Mouse (Mus musculus) C2C12 (cell line): Measurements from ENCODE around the gene Gli1. TPM values are rescaled to one million over a fixed set of nuclear protein-coding genes. Genes with fewer than 3 reads are reported as not detected.
"Not testable (repeated sequence)": the region's sequence is repeated elsewhere in the genome, so short reads cannot be mapped to it uniquely, and the experiment has no call there.

Experiments used
- H3K27me3 ChIP-seq: one replicate; pipeline ENCODE4 v1.6.1; 2011; ENCODE audit not compliant: control insufficient read depth, insufficient read depth, insufficient read length
- H3K36me3 ChIP-seq: one replicate; pipeline ENCODE4 v1.6.1; 2011; ENCODE audit not compliant: control insufficient read depth, insufficient read depth
- H3K4me3 ChIP-seq: one replicate; pipeline ENCODE4 v1.5.1; 2011; ENCODE audit warnings: mild to moderate bottlenecking, control low read depth; ENCODE audit not compliant: poor library complexity, insufficient read depth, severe bottlenecking
- H3K79me2 ChIP-seq: one replicate; pipeline ENCODE4 v1.6.1; 2011; ENCODE audit not compliant: control insufficient read depth, insufficient read depth
- H3K79me3 ChIP-seq: one replicate; pipeline ENCODE4 v1.6.1; 2011; ENCODE audit warnings: low read depth, control low read depth
- H3ac ChIP-seq: one replicate; pipeline ENCODE3; 2011; ENCODE audit warnings: low read depth; ENCODE audit not compliant: control insufficient read depth, insufficient read length
- CEBPB ChIP-seq: IDR thresholded peaks from one replicate; pipeline ENCODE4 v1.6.1; 2011; ENCODE audit warnings: low read depth, mild to moderate bottlenecking, control low read depth, moderate library complexity
- CTCF ChIP-seq: IDR thresholded peaks from one replicate; pipeline ENCODE4 v1.5.1; 2011; ENCODE audit not compliant: control insufficient read depth, insufficient read depth, insufficient read length
- FOSL1 ChIP-seq: IDR thresholded peaks from one replicate; pipeline ENCODE4 v1.8.0; 2011; ENCODE audit warnings: mild to moderate bottlenecking, low read length; ENCODE audit not compliant: poor library complexity, insufficient read depth, severe bottlenecking
- MAX ChIP-seq: IDR thresholded peaks from one replicate; pipeline ENCODE4 v1.6.1; 2011; ENCODE audit warnings: mild to moderate bottlenecking, control low read depth
- MYOD1 ChIP-seq: IDR thresholded peaks from one replicate; pipeline ENCODE4 v1.6.1; 2011; ENCODE audit warnings: low read depth; ENCODE audit not compliant: control insufficient read depth, insufficient read length
- MYOG ChIP-seq: IDR thresholded peaks from one replicate; pipeline ENCODE4 v1.6.1; 2011; ENCODE audit not compliant: control insufficient read depth, insufficient read length; ENCODE audit errors: extremely low read depth
- USF1 ChIP-seq: IDR thresholded peaks from one replicate; pipeline ENCODE4 v1.6.1; 2011; ENCODE audit warnings: low read depth, mild to moderate bottlenecking, control low read depth, moderate library complexity
- polyA plus RNA-seq: library from polyadenylated mRNA; unstranded; fragments of >200 nt; fragmentation: generic; extraction: Trizol; gene quantifications from one replicate; pipeline ENCODE4 v1.2.1, GENCODE M21; 2012; ENCODE audit warnings: missing spikeins

The Gli1 gene
- polyA plus RNA-seq, 1 experiment, result 1.6 TPM

DNA sequence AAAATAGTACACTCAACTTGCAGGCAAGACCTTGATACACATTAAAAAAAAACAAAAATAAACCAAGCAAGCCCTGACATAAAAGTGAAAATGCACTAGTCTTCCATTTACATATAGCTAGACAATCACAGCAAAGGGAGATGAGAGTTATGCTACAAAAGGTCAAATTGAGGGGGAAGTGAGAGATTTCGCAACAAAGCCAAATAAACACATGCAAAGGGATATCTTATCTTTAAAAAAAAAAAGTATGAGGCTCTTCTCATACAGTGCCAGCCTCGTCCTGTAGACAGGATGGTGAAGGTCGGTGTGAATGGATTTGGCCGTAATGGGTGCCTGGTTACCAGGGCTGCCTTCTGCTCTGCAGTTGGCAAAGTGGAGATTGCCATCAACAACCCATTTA, 28.9 kb downstream of the Gli1 start:
- no peak overlapping the region for H3ac ChIP-seq
- peaks cover 37% of the 10 kb centered on the region for H3K79me2 ChIP-seq
- peaks cover 16% of the 10 kb centered on the region for H3K79me3 ChIP-seq
- peak; percentile 51 for TF ChIP-seq CEBPB
- TF ChIP-seq MAX, result no peak
- no peaks in the 10 kb centered on the region for H3K27me3 ChIP-seq
- no peak overlapping the region for H3K4me3 ChIP-seq
- peaks cover 24% of the 10 kb centered on the region for H3K36me3 ChIP-seq

DNA sequence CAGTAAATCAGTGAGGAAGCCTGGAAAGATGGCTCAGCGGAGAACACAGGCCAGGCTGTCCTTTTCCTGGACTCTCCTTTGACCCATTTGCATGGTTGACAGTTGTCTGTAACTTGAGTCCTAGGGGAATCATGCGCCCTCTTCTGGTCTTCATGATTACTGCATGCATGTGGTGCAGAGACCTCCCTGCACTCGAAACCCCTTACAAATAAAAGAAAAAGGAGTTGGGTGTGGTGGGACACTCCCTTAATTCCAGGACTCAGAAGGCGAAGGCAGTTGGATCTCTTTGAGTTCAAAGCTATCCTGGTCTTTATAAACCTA, 29.5 kb downstream of the Gli1 start:
- Histone ChIP-seq H3ac (peak overlapping the region; percentile 72), H3K79me2 (peaks cover 41% of the 10 kb centered on the region), H3K36me3 (peaks cover 30% of the 10 kb centered on the region), H3K4me3 (peak overlapping the region; percentile 98), H3K27me3 (no peaks in the 10 kb centered on the region), H3K79me3 (peaks cover 16% of the 10 kb centered on the region)
- TF ChIP-seq MAX (peak; percentile 61), CTCF (peak; percentile 50), CEBPB (no peak)

DNA sequence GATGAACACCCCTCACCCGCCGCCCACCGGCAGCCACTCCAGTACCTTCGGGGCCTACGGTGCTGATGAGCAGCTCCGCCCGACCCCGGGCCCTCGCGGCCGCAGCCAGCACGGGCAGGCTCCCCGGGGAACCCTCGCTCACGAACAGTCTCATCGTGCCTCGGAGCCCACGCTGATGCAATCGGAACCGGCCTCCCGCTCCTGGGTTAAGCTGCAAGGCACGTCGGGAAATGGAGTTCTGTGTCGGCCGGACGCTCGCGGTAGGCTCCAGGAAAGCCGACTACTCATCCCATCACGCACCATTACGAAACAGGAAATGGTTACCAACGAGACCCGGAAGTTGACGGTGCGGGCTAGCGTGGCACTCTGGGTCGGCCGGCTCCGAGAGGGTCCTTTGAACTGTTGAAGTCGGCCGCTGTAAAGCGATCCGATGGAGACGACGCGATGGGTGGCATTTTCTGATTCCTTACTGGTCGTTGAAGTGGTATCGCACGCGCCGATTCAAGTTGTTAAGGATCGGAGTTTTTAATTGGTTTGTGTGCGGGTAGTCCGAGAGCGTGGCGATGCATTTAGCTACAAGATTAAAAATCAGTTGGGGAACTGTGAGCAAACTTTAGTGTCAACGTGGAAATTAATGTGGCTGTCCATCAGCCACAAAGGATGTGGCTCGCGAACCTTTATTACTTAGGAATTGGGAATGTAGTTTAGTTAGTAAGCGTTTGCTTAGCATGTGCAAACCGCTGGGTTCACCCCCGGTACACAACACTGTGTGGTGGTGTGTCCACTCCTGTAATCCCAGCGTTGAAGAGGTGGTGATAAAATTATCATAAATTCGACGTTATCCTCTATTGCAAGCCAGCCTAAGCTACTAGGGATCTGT, 30.1 kb downstream of the Gli1 start, which contains the start of gene Mars:
Gene Mars, minus strand, starts transcription at position 311 of the 880 bp plus-strand sequence.
- Histone ChIP-seq H3K79me3 (peaks cover 19% of the 10 kb centered on the region), H3K27me3 (no peaks in the 10 kb centered on the region), H3ac (peak within 1 kb of the TSS; percentile 91), H3K36me3 (peaks cover 36% of the 10 kb centered on the region), H3K79me2 (peaks cover 46% of the 10 kb centered on the region), H3K4me3 (peak within 1 kb of the TSS; percentile 98)
- TF ChIP-seq CTCF (no peak), MAX (peak; percentile 81), MYOG (no peak), USF1 (no peak), CEBPB (peak; percentile 84), MYOD1 (no peak), FOSL1 (no peak)

DNA sequence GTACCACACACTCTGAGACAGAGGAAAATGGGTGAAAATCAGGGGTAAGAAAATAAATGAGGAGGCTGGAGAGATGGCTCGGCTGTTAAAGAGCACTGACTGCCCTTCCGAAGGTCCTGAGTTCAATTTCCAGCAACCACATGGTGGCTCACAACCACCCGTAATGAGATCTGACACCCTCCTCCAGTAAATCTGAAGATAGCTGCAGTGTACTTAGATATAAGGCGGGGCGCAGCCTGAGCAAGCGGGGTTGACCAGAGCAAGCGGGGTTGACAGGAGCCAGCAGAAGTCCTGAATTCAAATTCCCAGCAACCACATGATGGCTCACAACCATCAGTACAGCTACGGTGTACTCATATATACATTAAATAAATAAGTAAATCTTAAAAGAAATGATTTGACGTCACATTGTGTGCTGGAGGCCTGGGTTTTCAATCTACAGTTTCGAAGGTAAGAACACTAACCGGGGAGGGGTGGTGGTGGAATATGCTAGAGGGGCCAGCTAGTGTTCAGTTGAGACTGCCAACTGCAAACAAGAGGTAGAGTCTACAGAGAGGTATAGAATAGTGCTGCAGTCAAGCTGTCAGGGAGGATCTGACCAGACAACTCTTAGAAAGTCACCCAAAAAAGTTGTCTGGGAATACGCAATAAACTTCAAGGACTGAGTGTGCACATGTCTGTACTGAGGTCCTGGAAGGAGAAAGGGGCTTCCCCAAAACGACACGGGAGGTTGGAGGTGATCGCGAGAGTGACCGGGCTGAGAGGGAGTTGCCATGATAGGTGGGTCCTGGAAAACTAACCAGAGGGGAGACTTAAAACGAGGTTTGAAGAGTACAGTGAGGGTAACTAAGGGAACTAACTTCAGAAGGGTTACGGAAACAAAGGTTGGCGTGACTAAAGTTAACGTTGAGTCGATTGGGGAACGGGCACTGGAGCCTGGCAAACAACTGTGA, 31.0 kb downstream of the Gli1 start:
- TF ChIP-seq MYOD1, result no peak
- TF ChIP-seq MAX, result peak; percentile 86
- H3ac ChIP-seq, result peak overlapping the region; percentile 91
- H3K36me3 ChIP-seq, result peaks cover 45% of the 10 kb centered on the region

DNA sequence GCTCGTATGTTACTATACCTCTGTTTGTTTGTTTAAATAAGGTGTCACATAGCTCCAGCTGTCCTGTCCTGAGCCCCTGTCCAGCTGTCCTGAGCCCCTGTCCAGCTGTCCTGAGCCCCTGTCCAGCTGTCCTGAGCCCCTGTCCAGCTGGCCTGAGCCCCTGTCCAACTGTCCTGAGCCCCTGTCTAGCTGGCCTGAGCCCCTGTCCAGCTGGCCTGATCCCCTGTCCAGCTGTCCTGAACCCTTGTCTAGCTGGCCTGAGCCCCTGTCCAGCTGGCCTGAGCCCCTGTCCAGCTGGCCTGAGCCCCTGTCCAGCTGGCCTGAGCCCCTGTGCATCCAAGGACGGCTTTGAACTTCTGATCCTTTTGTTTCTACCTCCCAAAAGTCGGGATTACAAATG, 32.6 kb downstream of the Gli1 start:
- not testable (repeated sequence) for H3K27me3 ChIP-seq, H3K4me3 ChIP-seq, H3ac ChIP-seq
- Histone ChIP-seq H3K79me3 (peaks cover 19% of the 10 kb centered on the region), H3K79me2 (peaks cover 46% of the 10 kb centered on the region), H3K36me3 (peaks cover 61% of the 10 kb centered on the region)

More for the DNA sequence above, 31.0 kb downstream of the Gli1 start:
- Histone ChIP-seq H3K79me3 (peaks cover 19% of the 10 kb centered on the region), H3K4me3 (peak overlapping the region; percentile 98), H3K27me3 (no peaks in the 10 kb centered on the region), H3K79me2 (peaks cover 46% of the 10 kb centered on the region)

DNA sequence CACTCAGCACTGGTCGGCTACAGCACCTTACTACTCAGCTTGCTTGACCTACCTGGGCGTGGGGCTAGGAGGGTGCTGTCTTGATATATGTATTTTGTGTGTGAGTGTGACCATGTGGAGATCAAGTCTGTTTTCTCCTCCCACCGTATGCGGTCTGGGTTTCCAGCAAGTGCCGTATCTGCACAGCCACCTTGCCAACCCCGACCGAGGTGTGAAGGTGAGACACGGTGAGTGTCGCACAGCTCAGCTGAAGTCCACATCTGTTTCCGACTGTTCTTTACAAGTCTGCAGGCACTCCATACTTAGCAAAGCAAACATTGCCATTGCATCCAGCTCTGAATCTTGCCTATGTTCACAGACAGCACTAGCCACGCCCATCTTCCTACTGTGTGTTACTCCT, 38.6 kb downstream of the Gli1 start:
- Histone ChIP-seq H3K27me3 (no peaks in the 10 kb centered on the region), H3ac (no peak overlapping the region), H3K79me3 (peaks cover 3% of the 10 kb centered on the region), H3K36me3 (peaks cover 96% of the 10 kb centered on the region), H3K4me3 (no peak overlapping the region), H3K79me2 (peaks cover 12% of the 10 kb centered on the region)
- TF ChIP-seq MAX (no peak), CTCF (no peak), USF1 (no peak), MYOD1 (no peak), FOSL1 (no peak), CEBPB (no peak), MYOG (no peak)
